Mouse (Mus musculus) midbrain, embryonic 11.5 days (tissue): ENCODE data around the gene Wfdc9. TPM values are rescaled to one million over a fixed set of nuclear protein-coding genes. Genes with fewer than 3 reads are reported as not detected.
"Not testable (repeated sequence)": the region's sequence is repeated elsewhere in the genome, so short reads cannot be mapped to it uniquely, and the experiment has no call there.

Experiments
- ATAC-seq: fragments of 200-750 bp; cut with Nextera tagmentation; 2 replicates; pipeline ENCODE4 v1.8.0; 2017; ENCODE audit warnings: moderate TSS enrichment, moderate library complexity; ENCODE audit not compliant: low FRiP score
- DNase-seq: peaks from one replicate; pipeline ENCODE4 v3.0.0; 2015; ENCODE audit warnings: low spot score; ENCODE audit errors: missing footprints
- H3K27ac ChIP-seq: fragments of 300-500 bp; sonication (generic); 2 replicates; pipeline ENCODE4 v1.5.1; 2014; ENCODE audit warnings: low read depth, low read length
- H3K27me3 ChIP-seq: fragments of 300-500 bp; sonication (generic); 2 replicates; pipeline ENCODE4 v1.6.1; 2014; ENCODE audit warnings: mild to moderate bottlenecking, low read length, moderate library complexity, mixed read lengths; ENCODE audit not compliant: control insufficient read depth, insufficient read depth
- H3K36me3 ChIP-seq: fragments of 300-500 bp; sonication (generic); 2 replicates; pipeline ENCODE4 v1.6.1; 2014; ENCODE audit warnings: mild to moderate bottlenecking, low read length, moderate library complexity, mixed read lengths; ENCODE audit not compliant: control insufficient read depth, insufficient read depth
- H3K4me1 ChIP-seq: fragments of 300-500 bp; sonication (generic); 2 replicates; pipeline ENCODE4 v1.6.1; 2014; ENCODE audit warnings: low read length; ENCODE audit not compliant: control insufficient read depth, insufficient read depth
- H3K4me2 ChIP-seq: fragments of 300-500 bp; sonication (generic); 2 replicates; pipeline ENCODE4 v1.6.1; 2014; ENCODE audit warnings: mild to moderate bottlenecking, moderate library complexity
- H3K4me3 ChIP-seq: fragments of 300-500 bp; sonication (generic); 2 replicates; pipeline ENCODE4 v1.5.1; 2014; ENCODE audit warnings: low read depth, low read length
- H3K9ac ChIP-seq: fragments of 300-500 bp; sonication (generic); 2 replicates; pipeline ENCODE4 v1.6.1; 2014; ENCODE audit warnings: low read length
- H3K9me3 ChIP-seq: fragments of 300-500 bp; sonication (generic); 2 replicates; pipeline ENCODE4 v1.6.1; 2016; ENCODE audit warnings: low read length; ENCODE audit not compliant: control insufficient read depth
- WGBS: fragments of 180-500 bp; shearing (Covaris S2); extraction: QIAGEN DNeasy Blood & Tissue Kit; methylation state at CpG from one replicate; pipeline ENCODE4 v1.1.7; 2014; 5-methylcytosine and 5-hydroxymethylcytosine counted together
- polyA plus RNA-seq: library from polyadenylated mRNA; unstranded; fragments of >200 nt; fragmentation: Nextera tagmentation; extraction: Ambion mirVana; gene quantifications from 2 replicates; pipeline ENCODE4 v1.2.1, GENCODE M21; 2014

Wfdc9 gene
- polyA plus RNA-seq, 1 experiment from 2014 or later = not detected

DNA sequence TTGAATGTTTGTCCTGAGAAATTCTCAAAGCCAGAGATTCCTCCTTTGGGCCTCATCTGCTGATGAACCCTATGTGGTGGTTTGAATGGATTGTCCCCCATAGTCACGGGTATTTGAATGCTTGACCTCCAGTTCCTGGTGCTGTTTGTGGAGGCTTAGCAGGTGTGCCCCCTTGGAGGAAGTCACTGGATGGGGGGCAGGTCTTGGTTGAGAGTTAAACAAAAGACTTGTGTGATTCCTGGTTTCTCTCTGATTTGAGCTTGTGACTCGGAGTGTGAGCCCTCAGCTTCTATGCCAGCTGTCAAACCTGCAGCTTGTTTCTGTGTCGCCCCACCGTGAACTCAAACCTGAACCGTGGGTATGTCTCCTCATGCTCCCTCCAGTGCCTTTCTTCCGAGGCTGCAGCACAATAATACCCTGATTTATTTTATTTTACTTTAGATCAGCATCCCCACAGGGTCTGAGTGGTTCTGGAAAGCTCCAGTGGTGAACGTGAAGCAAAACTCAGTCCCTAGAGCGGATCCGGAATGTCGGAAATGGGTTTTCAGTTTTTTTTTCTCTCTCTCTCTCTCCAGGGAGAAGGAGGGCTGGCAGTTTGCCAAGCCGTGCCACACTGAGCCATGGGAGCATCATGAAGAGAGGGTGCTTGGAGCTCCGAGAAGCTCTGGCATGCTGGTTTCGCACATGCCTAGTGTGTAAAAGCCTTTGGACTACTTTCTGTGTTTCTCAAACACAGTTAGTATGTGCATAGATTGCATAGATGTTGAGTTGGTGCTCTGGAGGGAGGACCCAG, 14.3 kb downstream of the Wfdc9 start:
- no peak for ATAC-seq
- no peaks in the 10 kb centered on the region for H3K27me3 ChIP-seq
- no peaks in the 10 kb centered on the region for H3K36me3 ChIP-seq
- no peak overlapping the region for H3K27ac ChIP-seq
- no peaks in the 10 kb centered on the region; the same call in 1 of the 2 replicates for H3K9me3 ChIP-seq
- H3K4me1 ChIP-seq = no peaks in the 10 kb centered on the region
- no peak overlapping the region for H3K9ac ChIP-seq
- no peak overlapping the region for H3K4me2 ChIP-seq
- no peak overlapping the region for H3K4me3 ChIP-seq
- DNase-seq = no peak
- 84% methylated on average over 13 of the region's 13 CpGs for WGBS

DNA sequence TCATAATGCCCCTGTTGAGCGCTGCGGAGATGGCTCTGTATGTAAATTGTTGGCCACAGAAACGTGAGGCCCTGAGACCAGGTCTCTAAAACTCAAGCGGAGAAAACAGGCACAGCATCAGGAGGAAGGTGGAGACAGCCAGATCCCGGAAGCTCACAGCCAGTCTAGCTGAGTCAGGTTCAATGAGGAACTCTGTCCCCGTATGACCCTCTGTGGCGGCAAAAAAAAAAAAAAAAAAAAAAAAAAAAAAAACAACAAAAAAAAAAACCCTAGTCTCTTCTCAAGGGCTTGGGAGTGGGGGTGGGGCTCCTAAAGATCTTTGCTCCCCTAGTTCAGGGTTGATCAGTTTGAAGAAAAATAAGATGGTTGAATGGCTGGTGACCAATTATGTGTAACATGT, 15.3 kb downstream of the Wfdc9 start:
- Histone ChIP-seq H3K4me2 (no peak overlapping the region), H3K4me3 (no peak overlapping the region), H3K9me3 (no peaks in the 10 kb centered on the region; the same call in 1 of the 2 replicates), H3K4me1 (no peaks in the 10 kb centered on the region), H3K27me3 (no peaks in the 10 kb centered on the region), H3K9ac (no peak overlapping the region), H3K36me3 (no peaks in the 10 kb centered on the region), H3K27ac (no peak overlapping the region)
- ATAC-seq = no peak
- WGBS = 71% methylated on average over 7 of the region's 7 CpGs
- DNase-seq = no peak

DNA sequence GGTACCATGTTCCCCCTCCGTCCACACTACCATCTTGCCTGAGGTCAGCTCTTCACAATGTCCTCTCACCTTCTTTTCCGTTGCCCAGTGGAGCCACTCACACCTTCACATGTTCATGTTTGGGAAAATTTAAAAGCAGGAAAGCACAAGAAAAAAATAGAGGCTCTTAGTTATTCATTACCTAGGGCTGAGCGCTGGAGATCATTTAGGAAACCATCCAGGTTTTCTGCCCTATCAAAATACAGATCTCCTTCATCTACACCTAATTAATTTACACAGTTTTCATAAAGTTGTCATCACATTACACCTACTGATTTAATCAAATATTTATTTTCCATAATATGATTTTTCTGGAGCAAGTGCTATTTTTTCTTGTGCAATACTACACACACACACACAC, 17.7 kb downstream of the Wfdc9 start, which contains the start of gene Wfdc16:
Wfdc16 (minus strand) TSS at position 101 of the 400 bp plus-strand sequence.
- no peak within 1 kb of the TSS for H3K4me3 ChIP-seq
- no peaks in the 10 kb centered on the region; the same call in 1 of the 2 replicates for H3K9me3 ChIP-seq
- H3K27ac ChIP-seq = no peak within 1 kb of the TSS
- DNase-seq (no peak), ATAC-seq (no peak)
- 85% methylated on average over 3 of the region's 3 CpGs for whole genome bisulfite sequencing
- H3K4me2 ChIP-seq = no peak within 1 kb of the TSS
- no peak within 1 kb of the TSS for H3K9ac ChIP-seq
- H3K36me3 ChIP-seq = no peaks in the 10 kb centered on the region
- no peaks in the 10 kb centered on the region for H3K4me1 ChIP-seq
- no peaks in the 10 kb centered on the region for H3K27me3 ChIP-seq

DNA sequence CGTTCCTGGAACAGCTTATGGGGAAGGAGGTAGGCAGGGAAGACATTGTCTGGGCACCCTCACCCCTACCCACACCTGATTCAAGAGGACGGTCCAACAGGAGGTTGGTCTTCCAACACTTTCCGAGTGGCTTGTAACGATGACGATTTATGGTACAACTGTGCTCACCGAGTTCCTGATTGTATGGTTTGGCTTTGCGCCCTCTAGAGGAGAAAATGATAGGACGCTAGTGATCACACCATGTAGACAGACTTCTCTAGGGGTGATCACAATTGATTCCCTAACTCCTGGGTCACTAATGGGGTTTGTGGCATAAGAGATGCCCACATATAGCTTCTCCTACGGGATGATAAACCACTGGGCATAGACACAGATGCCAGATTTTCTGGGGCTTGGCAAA, 21.1 kb downstream of the Wfdc9 start:
- Histone ChIP-seq H3K4me1 (no peaks in the 10 kb centered on the region), H3K27ac (no peak overlapping the region), H3K9ac (no peak overlapping the region), H3K4me3 (no peak overlapping the region), H3K27me3 (no peaks in the 10 kb centered on the region), H3K4me2 (no peak overlapping the region), H3K36me3 (no peaks in the 10 kb centered on the region), H3K9me3 (no peaks in the 10 kb centered on the region; the same call in 1 of the 2 replicates)
- WGBS = 83% methylated on average over 9 of the region's 9 CpGs
- DNase-seq (peak; percentile 82), ATAC-seq (no peak)

DNA sequence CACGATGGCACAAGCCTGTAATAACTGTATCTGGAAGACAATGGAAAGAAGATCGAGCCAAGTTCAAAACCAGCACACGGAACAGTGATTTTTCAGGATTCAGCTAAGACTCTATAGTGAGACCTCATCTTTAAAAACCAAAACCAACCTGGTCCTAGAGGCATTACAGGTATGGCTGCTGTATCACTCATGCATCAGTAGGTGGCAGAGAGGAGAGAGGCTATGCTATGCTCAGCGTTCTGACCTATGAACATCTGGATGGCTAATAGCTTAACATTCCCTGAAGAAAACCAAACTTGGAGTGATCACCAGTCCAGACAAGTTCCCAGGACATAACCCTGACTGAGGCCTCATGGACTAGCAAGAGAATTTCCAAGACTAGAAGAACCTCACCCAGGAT, 34.6 kb downstream of the Wfdc9 start:
- 88% methylated on average over 4 of the region's 4 CpGs for WGBS
- ATAC-seq = no peak
- no peaks in the 10 kb centered on the region for H3K27me3 ChIP-seq

DNA sequence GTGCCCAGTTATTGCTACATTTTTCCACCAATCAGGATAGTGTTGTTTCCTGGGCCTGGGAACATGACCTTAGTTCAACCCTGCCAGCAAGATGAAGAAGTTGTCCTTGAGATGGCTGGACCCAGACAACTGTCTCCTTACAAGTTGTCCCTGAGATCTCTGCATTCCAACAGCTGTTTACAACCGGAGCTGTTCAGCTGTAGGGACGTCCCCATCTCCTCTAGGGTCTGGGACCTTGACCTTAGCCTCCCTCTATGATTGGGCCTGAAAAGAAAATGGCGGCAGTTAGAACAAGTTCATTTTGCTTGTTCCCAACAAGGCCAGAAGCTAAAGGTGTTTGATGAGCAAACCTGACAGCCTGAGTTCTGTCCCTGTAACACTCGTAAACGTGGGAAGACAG, 37.3 kb downstream of the Wfdc9 start:
- H3K4me1 ChIP-seq = no peaks in the 10 kb centered on the region
- H3K9me3 ChIP-seq = no peaks in the 10 kb centered on the region
- DNase-seq (no peak), ATAC-seq (no peak)
- no peaks in the 10 kb centered on the region for H3K36me3 ChIP-seq
- H3K27me3 ChIP-seq = no peaks in the 10 kb centered on the region
- H3K9ac ChIP-seq = no peak overlapping the region
- no peak overlapping the region for H3K4me3 ChIP-seq
- no peak overlapping the region for H3K27ac ChIP-seq
- H3K4me2 ChIP-seq = no peak overlapping the region
- WGBS = 86% methylated on average over 5 of the region's 5 CpGs

More for the DNA sequence above, 34.6 kb downstream of the Wfdc9 start:
- Histone ChIP-seq H3K4me2 (no peak overlapping the region), H3K36me3 (no peaks in the 10 kb centered on the region), H3K27ac (no peak overlapping the region), H3K9ac (no peak overlapping the region), H3K9me3 (no peaks in the 10 kb centered on the region), H3K4me1 (no peaks in the 10 kb centered on the region), H3K4me3 (no peak overlapping the region)
- no peak for DNase-seq

DNA sequence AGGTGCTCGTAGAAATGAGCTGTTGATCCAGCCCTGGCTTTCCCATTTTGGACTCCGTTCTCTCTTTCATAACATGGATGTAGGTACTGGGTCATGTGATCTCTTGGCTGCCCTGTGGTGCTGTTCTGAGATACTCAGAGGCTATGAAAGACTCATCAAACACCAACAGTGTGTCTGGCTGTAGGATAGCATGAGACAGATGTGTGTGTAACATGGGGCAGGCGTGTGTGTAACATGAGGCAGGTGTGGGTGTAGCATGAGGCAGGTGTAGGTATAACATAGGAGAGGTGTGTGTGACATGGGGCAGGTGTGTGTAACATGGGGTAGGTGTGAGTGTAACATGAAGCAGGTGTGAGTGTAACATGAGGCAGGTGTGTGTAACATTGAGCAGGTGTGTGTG, 41.0 kb downstream of the Wfdc9 start:
- Histone ChIP-seq H3K9me3 (no peaks in the 10 kb centered on the region), H3K4me1 (no peaks in the 10 kb centered on the region), H3K9ac (no peak overlapping the region), H3K27ac (no peak overlapping the region), H3K36me3 (no peaks in the 10 kb centered on the region), H3K4me2 (no peak overlapping the region), H3K27me3 (no peaks in the 10 kb centered on the region), H3K4me3 (no peak overlapping the region)
- DNase-seq (no peak), ATAC-seq (no peak)
- WGBS = 80% methylated on average over 3 of the region's 3 CpGs

DNA sequence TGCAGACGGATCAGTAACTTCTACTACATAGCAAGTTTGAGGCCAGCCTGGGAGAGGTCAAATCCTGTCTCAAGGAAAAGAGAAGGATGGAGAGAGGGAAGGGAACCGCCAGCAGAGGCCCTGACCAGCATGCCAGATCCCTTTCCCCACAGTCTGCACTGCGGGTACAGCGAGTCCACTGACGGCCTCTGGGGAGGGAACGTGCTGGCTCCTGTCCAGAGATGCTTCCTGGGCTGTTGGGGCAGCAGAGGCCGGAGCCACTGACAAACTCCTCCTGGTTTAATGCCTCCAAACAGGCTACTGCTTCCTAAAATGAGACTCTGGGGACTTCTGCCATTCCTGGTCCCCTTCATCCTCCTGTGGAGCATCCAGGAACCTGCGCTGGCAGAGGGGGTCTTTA, 42.9 kb downstream of the Wfdc9 start, which contains the start of the genes Wfdc6b and Wfdc8:
Wfdc6b (plus strand) TSS at position 52 of the 400 bp plus-strand sequence.
Wfdc8 (minus strand) TSS at position 156 of the 400 bp plus-strand sequence.
- not testable (repeated sequence) for H3K9me3 ChIP-seq, H3K27me3 ChIP-seq, H3K4me2 ChIP-seq, ATAC-seq, H3K36me3 ChIP-seq, H3K4me3 ChIP-seq, H3K27ac ChIP-seq, H3K9ac ChIP-seq, DNase-seq, H3K4me1 ChIP-seq
- 74% methylated on average over 8 of the region's 8 CpGs for WGBS

DNA sequence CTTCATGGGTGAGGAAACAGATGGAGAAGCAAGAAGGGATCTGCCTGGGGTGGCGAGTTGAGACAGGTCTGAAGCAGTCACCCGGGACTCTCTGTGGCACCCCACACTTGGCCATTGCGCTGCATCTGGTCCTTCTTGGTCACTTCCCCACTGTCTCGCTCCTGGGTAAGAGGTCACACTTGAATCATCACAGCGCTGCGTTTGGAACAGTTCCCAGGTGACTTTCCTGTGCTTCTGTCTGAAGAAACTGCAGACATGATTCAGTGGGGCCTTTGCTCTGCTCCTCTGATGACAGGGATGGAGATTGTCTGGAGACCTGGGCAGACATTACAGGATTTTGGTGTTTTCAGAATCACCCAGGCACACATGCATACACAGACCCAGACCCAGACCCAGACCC, 47.6 kb downstream of the Wfdc9 start:
- no peaks in the 10 kb centered on the region for H3K36me3 ChIP-seq
- H3K9me3 ChIP-seq = no peaks in the 10 kb centered on the region
- H3K4me1 ChIP-seq = no peaks in the 10 kb centered on the region
- no peak overlapping the region for H3K4me2 ChIP-seq
- no peaks in the 10 kb centered on the region for H3K27me3 ChIP-seq
- no peak for DNase-seq
- WGBS = 82% methylated on average over 6 of the region's 6 CpGs
- no peak for ATAC-seq
- no peak overlapping the region for H3K9ac ChIP-seq
- H3K27ac ChIP-seq = no peak overlapping the region
- H3K4me3 ChIP-seq = no peak overlapping the region
